Mouse (Mus musculus) stomach, embryonic 14.5 days (tissue): Measurements from ENCODE around the gene Ifnlr1. TPM values are rescaled to one million over a fixed set of nuclear protein-coding genes. Genes with fewer than 3 reads are reported as not detected.

ENCODE experiments used
- ATAC-seq: fragments of 200-750 bp; cut with Nextera tagmentation; 2 replicates; pipeline ENCODE4 v1.8.0; 2017; ENCODE audit warnings: low read depth, moderate TSS enrichment; ENCODE audit not compliant: insufficient number of reproducible peaks, insufficient read depth, low FRiP score
- H3K27ac ChIP-seq: fragments of 300-500 bp; sonication (generic); 2 replicates; pipeline ENCODE4 v1.5.1; 2014; ENCODE audit warnings: mild to moderate bottlenecking, low read length, moderate library complexity, mixed read lengths
- H3K27me3 ChIP-seq: fragments of 300-500 bp; sonication (generic); 2 replicates; pipeline ENCODE4 v1.6.1; 2014; ENCODE audit warnings: low read length, control low read depth, mixed read lengths; ENCODE audit not compliant: control insufficient read depth, insufficient read depth
- H3K36me3 ChIP-seq: fragments of 300-500 bp; sonication (generic); 2 replicates; pipeline ENCODE4 v1.6.1; 2014; ENCODE audit warnings: mild to moderate bottlenecking, control low read depth, low read length, moderate library complexity, mixed read lengths; ENCODE audit not compliant: control insufficient read depth, insufficient read depth
- H3K4me1 ChIP-seq: fragments of 300-500 bp; sonication (generic); 2 replicates; pipeline ENCODE4 v1.6.1; 2014; ENCODE audit warnings: low read length, control low read depth, mixed read lengths; ENCODE audit not compliant: control insufficient read depth, insufficient read depth
- H3K4me2 ChIP-seq: fragments of 300-500 bp; sonication (generic); replicated peaks from 2 replicates; pipeline ENCODE4 v1.6.1; 2014; ENCODE audit warnings: low read depth, low read length, control low read depth
- H3K4me3 ChIP-seq: fragments of 300-500 bp; sonication (generic); 2 replicates; pipeline ENCODE4 v1.5.1; 2014; ENCODE audit warnings: low read depth, low read length, control low read depth
- H3K9ac ChIP-seq: fragments of 300-500 bp; sonication (generic); replicated peaks from 2 replicates; pipeline ENCODE4 v1.6.1; 2014; ENCODE audit warnings: low read depth, mild to moderate bottlenecking, control low read depth, low read length, moderate library complexity, mixed read lengths
- H3K9me3 ChIP-seq: fragments of 300-500 bp; sonication (generic); 2 replicates; pipeline ENCODE4 v1.6.1; 2016; ENCODE audit warnings: low read depth, low read length, control low read depth; ENCODE audit not compliant: control insufficient read depth
- WGBS: fragments of 180-500 bp; shearing (Covaris S2); extraction: QIAGEN DNeasy Blood & Tissue Kit; methylation state at CpG from one replicate; pipeline ENCODE4 v1.1.7; 2014; 5-methylcytosine and 5-hydroxymethylcytosine counted together
- polyA plus RNA-seq: library from polyadenylated mRNA; unstranded; fragments of >200 nt; fragmentation: Nextera tagmentation; extraction: Ambion mirVana; gene quantifications from 2 replicates; pipeline ENCODE4 v1.2.1, GENCODE M21; 2014

Ifnlr1 gene
- polyA plus RNA-seq, 1 experiment from 2014 or later, result 1.8 TPM

DNA sequence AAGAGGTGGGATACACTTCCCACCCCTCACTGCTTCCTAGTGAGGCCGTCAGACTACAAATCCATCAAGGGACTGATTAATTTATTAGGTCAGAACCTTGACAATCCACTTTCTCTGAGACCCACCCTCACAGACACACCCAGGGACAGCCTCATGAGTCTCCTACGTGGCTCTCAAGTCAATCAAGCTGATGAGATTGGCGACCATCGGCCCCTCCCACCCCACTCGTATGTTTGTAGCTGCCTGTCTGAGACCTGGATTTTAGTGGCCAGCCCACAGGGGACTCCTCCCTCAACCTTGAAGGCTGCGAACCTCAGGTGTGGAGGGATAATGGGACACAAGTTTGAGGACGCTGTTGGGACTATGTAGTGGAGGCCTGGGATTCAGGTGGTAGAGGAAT is 53.1 kb downstream of the Ifnlr1 start:
- Histone ChIP-seq H3K36me3 (no peaks in the 10 kb centered on the region), H3K27ac (no peak overlapping the region), H3K4me1 (peaks cover 5% of the 10 kb centered on the region; the same call in 1 of the 2 replicates), H3K4me3 (no peak overlapping the region), H3K9ac (no peak overlapping the region), H3K27me3 (no peaks in the 10 kb centered on the region), H3K9me3 (peaks cover 4% of the 10 kb centered on the region; the same call in 1 of the 2 replicates), H3K4me2 (no peak overlapping the region)
- WGBS, result 53% methylated on average over 7 of the region's 7 CpGs
- ATAC-seq, result no peak

DNA sequence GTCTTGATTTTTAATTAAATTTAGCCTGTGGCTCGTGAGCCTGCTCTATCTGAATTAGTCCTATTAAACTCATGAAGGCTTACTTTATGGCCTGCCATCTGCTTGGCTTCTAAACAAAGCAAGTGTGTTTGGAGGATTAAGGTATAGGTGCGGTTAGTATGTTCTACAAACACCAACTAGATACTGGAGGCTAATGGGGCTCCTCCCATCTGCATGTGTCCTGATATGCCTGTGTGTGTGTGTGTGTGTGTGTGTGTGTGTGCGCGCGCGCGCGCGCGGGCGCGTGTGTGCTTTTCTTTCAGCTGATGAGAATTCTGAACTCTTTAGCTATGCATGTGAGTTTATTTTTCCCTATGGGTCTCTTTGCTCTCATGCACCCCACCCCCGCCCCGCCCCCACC is 53.6 kb downstream of the Ifnlr1 start:
- H3K9me3 ChIP-seq, result peaks cover under 1% of the 10 kb centered on the region; the same call in 1 of the 2 replicates
- no peak for ATAC-seq
- H3K4me2 ChIP-seq, result no peak overlapping the region
- WGBS, result 80% methylated on average over 14 of the region's 14 CpGs
- no peaks in the 10 kb centered on the region for H3K36me3 ChIP-seq
- H3K27ac ChIP-seq, result no peak overlapping the region
- no peaks in the 10 kb centered on the region for H3K27me3 ChIP-seq
- no peak overlapping the region for H3K9ac ChIP-seq
- H3K4me1 ChIP-seq, result peaks cover 10% of the 10 kb centered on the region; the same call in 1 of the 2 replicates
- H3K4me3 ChIP-seq, result no peak overlapping the region

DNA sequence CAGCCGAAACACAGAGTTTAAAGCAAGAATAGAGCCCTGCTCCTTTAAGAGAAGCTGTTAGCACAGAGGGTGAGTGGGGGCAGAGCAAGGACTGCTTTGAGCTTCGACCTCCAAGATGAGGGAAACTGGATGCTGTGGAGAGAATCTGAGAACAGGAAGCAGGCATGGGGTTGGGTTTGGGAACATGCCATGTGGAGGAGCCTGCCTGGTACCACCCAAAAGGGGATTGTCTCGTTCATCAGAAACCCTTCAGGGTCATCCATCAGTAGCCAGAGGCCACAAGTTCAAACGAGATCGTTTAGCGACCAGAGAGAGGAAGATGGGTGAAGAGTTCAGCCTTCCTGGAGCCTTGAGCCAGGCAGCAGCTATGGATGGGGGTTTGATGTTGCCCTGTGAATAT is 57.4 kb downstream of the Ifnlr1 start:
- peaks cover 24% of the 10 kb centered on the region; the same call in 1 of the 2 replicates for H3K4me1 ChIP-seq

DNA sequence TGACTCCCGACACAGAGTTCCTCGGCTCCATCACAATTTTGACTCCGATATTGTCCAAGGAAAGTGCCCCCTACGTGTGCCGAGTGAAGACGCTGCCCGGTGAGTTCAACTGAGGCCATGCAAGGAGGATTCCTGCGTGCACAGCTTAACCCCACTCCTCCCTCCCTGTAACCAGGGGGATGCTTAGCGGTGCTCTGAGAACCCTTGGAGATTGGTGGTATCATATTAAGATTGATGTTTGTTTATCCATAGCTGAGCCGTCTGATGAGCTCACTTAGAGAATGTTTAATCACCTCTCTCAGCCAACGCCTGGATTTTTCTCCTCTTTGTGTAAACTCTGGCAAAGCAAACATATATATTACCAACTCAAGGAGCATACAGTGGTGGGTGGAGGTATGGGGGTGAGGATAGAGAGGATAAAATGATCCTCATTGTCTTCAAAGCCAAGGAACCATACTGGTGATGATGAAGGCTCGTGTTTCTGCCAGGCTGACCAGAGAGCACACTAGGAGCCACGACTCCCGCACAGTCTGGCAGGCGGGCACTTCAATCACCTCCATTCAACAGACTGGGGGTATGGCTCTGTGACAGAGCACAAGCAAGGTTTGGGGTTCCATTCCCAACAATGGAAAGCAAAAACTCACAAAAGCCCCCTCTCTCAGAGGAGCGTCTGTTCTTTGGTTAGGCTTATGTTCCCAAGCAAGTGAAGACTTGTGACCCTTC is 58.8 kb downstream of the Ifnlr1 start:
- Histone ChIP-seq H3K36me3 (no peaks in the 10 kb centered on the region), H3K9me3 (no peaks in the 10 kb centered on the region), H3K9ac (no peak overlapping the region), H3K27ac (no peak overlapping the region), H3K4me1 (peaks cover 24% of the 10 kb centered on the region; the same call in 1 of the 2 replicates), H3K27me3 (no peaks in the 10 kb centered on the region), H3K4me2 (0 out of 2 replicates have a peak overlapping the region, but pooled peaks have one; percentile 16), H3K4me3 (no peak overlapping the region)
- WGBS, result 13% methylated on average over 16 of the region's 16 CpGs
- ATAC-seq, result peak; percentile 63; the same call in 1 of the 2 replicates

More for the DNA sequence above, 57.4 kb downstream of the Ifnlr1 start:
- H3K36me3 ChIP-seq, result no peaks in the 10 kb centered on the region
- no peak overlapping the region for H3K4me3 ChIP-seq
- H3K27me3 ChIP-seq, result no peaks in the 10 kb centered on the region
- H3K9me3 ChIP-seq, result no peaks in the 10 kb centered on the region
- no peak for ATAC-seq
- H3K27ac ChIP-seq, result no peak overlapping the region
- H3K9ac ChIP-seq, result no peak overlapping the region
- WGBS, result 19% methylated on average over 6 of the region's 6 CpGs
- no peak overlapping the region for H3K4me2 ChIP-seq

DNA sequence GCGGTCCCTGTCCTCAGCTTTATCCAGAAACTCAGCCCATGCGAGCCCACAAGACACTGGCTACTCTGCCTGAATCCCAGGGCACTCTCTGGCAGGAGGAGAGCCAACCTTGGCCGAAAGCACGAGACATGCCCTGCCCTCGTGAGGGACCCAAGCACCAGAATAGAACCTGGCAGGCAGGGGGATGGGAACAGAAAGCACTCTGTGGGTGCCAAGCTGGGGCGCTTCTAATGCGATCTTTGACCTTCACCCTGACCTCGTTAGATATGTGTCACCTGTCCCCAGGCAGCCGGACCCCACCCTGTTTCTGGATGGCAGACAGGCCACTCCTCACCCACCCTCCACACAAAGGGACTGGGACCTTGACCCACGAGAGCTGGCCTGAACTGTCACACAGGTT is 59.5 kb downstream of the Ifnlr1 start:
- no peak overlapping the region for H3K4me2 ChIP-seq
- WGBS, result 63% methylated on average over 10 of the region's 10 CpGs
- no peaks in the 10 kb centered on the region for H3K27me3 ChIP-seq
- peaks cover 24% of the 10 kb centered on the region; the same call in 1 of the 2 replicates for H3K4me1 ChIP-seq
- H3K36me3 ChIP-seq, result no peaks in the 10 kb centered on the region
- ATAC-seq, result no peak
- H3K27ac ChIP-seq, result 0 out of 2 replicates have a peak overlapping the region, but pooled peaks have one; percentile 6
- no peaks in the 10 kb centered on the region for H3K9me3 ChIP-seq
- no peak overlapping the region for H3K9ac ChIP-seq
- no peak overlapping the region for H3K4me3 ChIP-seq

DNA sequence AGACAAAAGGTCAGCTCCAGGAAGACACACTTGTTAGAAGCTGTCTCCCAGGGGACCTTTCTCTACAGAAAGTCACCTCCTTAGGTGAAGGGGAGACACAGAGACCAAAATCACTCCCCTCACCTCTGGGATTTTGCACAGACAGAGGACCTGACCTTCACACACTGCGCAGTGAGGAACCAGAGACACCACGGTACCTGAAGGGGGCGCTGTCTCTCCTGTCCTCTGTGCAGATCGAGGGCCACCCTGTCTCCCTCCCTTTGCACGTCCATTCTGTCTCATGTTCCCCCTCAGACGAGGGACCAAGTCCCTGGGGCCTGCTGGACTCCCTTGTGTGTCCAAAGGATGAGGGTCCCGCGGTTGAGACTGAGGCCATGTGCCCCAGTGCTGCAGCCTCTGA is 64.8 kb downstream of the Ifnlr1 start:
- peaks cover 9% of the 10 kb centered on the region; the same call in 1 of the 2 replicates for H3K9me3 ChIP-seq
- H3K4me3 ChIP-seq, result no peak overlapping the region
- no peak for ATAC-seq
- 79% methylated on average over 8 of the region's 8 CpGs for WGBS
- no peaks in the 10 kb centered on the region for H3K27me3 ChIP-seq
- no peak overlapping the region for H3K27ac ChIP-seq
- no peaks in the 10 kb centered on the region for H3K36me3 ChIP-seq
- H3K9ac ChIP-seq, result no peak overlapping the region
- H3K4me2 ChIP-seq, result no peak overlapping the region
- peaks cover 3% of the 10 kb centered on the region; the same call in 1 of the 2 replicates for H3K4me1 ChIP-seq

DNA sequence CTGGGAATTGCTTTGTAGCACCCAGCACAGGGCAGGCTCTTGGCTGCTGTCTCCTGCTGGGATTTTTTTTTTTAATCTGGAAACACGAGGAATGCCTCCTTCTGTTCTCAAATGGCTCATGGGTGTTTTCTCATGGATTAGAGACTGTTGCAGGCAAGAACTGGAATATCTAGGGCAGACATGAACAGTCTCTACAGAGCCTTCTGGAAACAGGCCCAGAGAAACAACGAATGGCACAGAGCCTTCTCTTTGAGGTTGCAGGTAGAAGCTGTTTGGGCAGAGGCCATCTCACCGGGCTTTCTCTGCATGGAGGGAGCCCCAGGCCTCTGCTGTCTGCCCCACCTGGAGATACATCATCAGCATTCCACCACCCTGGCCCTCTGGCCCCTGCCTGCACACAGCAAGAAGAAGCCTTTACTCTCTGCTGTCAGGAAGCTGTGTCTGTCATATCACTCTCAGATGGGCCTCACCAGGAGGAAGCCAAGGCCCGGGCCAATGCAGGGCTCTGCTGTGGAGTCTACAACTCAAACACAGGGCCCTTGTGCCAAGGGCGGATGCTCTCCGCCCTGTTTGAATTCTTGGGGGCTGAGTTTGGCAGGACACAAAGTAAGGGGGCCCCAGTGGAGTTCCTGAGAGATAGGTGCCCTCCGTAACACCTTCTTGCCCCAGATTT is 66.2 kb downstream of the Ifnlr1 start:
- Histone ChIP-seq H3K36me3 (no peaks in the 10 kb centered on the region), H3K4me1 (no peaks in the 10 kb centered on the region), H3K27me3 (no peaks in the 10 kb centered on the region), H3K27ac (no peak overlapping the region), H3K4me3 (no peak overlapping the region), H3K4me2 (no peak overlapping the region), H3K9me3 (peaks cover 9% of the 10 kb centered on the region; the same call in 1 of the 2 replicates), H3K9ac (no peak overlapping the region)
- WGBS, result 65% methylated on average over 7 of the region's 7 CpGs
- no peak for ATAC-seq

DNA sequence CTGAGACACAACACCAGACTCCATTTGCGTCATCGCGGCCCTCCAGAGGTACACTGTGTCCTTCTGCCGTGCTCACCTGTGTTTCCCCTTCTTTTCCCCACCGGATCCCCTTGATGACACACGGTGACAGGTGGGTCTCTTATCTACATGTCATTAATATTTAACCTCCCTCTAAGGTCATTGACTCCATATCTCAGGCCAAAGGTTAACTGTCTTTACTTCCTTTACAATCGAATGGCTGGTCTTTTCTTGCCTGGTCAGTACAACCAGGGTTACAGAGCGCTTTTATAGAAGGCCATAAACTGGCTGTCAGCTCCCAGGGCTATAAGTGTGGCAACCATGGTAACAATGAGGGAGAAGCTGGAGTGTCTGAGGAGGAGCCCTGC is 66.7 kb downstream of the Ifnlr1 start:
- H3K9ac ChIP-seq, result no peak overlapping the region
- H3K36me3 ChIP-seq, result no peaks in the 10 kb centered on the region
- peaks cover 9% of the 10 kb centered on the region; the same call in 1 of the 2 replicates for H3K9me3 ChIP-seq
- no peak overlapping the region for H3K4me2 ChIP-seq
- no peaks in the 10 kb centered on the region for H3K27me3 ChIP-seq
- WGBS, result 57% methylated on average over 8 of the region's 8 CpGs
- no peak overlapping the region for H3K27ac ChIP-seq
- H3K4me3 ChIP-seq, result no peak overlapping the region
- no peaks in the 10 kb centered on the region for H3K4me1 ChIP-seq
- no peak for ATAC-seq
